Mouse (Mus musculus): Measurements from ENCODE around the gene Efemp1. TPM values are rescaled to one million over a fixed set of nuclear protein-coding genes. Genes with fewer than 3 reads are reported as not detected.

Efemp1 gene
- total RNA-seq, 2 experiments from 2014 or later: 17.1 to 17.7 TPM

DNA sequence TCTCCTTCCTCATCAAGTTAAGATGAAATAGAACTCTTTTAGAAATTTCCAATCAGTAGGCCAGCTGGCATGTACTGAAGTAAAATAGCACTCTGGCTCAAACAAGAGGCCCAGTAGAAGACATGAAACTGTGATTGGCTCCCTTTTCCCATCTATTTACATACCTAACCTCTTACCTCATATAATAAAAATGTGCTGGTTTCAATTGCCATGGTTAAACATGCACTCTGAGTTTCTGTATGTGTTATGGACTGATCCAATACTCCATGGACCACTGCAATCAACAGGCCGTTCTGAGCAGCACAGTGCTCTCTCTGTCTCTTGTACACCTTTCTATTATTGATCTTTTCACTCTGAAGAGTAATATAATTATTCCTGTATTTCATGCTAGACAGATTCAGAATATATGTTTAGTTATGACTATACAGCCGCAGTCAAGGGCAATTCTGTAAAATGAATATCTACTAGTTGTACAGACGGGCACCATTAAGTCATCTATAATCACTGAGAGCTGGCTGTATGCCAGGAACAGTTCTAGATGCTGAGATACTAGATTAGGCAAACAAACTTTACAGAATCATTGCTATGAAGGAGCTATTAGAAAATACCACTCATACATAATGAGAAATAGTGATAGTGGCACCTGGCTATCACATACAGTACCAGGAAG is 59.6 kb downstream of the Efemp1 start:
- DNase-seq (ENCODE audit: low spot score in 2 of 2): no peak

DNA sequence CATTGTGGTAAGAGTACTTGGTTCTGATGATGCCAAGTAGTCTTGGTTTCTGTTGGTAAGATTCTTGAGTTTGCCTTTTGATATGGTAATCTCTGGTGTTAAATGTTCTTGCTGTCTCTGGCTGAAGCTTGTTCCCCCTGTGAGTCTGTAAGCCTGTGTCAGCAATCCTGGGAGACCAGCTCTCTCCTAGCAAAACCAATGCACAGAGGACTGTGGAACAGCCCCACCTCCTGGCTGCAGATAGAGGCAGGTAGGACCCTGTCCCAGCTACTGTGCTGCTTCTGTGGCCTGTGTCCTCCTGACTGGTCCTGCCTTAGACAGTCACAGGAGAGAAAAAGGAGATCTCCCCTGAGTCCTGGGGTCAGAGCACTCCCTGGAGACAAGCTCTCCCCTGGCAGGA is 81.4 kb downstream of the Efemp1 start:
- DNase-seq (ENCODE audit: low spot score in 2 of 2): no peak

DNA sequence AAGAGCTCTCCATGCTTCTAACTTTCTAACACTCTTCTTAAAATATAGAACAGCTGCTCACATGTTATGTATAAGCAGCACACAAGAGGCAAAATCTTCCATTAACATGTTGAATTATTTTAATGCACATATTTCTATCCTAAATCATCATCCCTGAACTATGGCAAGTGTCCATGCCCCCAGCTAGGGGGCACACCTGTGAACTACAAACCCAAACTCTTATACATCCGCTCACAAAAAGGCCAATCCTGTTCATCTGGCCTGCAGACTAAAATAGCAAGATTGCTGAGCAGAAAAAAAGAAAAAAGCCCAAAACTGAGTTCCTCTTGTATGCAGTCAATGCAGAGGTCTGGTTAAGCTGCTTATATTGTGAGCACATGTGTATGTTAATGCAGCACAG is 86.6 kb downstream of the Efemp1 start:
- no peak for DNase-seq (ENCODE audit: low spot score in 2 of 2)

DNA sequence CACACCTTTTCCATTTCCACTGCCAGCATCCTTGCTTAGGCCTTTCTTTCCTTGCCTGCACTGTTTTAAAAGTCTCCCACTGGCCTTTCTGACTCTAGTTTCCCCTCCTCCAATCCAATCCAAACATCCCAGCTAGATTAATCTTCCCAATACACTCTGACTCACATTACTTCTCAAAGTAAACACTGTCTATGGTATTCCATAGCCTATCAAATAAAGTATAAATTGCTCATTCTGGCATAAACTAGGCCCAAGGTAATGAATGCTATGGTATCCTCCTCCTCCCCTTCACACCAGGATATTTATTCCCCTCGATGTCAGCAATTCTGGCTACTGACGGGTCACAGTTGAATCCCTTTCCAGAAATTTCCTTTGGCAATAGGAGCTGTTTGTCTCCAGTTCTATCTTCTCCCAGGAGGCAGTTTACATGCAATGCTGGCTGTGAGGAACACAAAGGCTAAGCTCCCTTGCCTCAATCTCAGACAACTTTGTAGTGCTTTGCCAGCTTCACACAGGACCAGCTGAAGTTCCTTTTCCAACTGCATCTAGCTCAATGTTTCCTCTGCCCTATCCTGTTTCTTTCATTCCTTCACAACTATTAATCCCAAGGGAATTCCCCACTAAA is 98.7 kb downstream of the Efemp1 start:
- no peak for DNase-seq (ENCODE audit: low spot score in 2 of 2)

DNA sequence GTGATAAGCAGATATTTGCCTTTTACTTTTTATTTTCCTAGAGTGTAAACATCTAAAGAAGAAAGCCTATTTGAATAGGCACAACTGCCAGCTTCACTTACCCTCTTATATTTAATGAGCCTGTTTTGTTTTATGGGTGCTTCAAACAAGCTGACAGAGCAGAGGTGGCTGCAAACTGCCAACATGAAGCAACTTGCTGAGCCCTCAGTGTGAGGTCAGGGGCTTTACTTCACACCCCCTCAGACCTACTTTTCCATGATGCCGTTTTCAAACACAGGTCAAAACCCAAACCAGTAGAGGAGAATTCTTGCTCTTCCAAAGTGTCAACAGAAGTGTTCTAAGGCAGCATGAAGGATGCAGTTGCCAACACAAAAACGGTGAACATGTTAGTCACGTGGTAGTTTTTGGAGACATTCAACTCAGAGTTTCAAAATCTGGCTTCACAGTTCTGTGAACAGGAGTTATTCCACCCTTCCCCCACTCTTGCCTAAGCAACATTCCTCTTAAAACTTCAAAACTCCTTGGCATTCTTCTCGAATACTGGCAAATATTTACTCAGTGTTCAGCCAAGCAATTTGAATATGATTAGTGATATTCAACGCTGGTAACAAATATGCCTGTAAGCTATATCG is 101.8 kb downstream of the Efemp1 start:
- DNase-seq (ENCODE audit: low spot score in 2 of 2): no peak

DNA sequence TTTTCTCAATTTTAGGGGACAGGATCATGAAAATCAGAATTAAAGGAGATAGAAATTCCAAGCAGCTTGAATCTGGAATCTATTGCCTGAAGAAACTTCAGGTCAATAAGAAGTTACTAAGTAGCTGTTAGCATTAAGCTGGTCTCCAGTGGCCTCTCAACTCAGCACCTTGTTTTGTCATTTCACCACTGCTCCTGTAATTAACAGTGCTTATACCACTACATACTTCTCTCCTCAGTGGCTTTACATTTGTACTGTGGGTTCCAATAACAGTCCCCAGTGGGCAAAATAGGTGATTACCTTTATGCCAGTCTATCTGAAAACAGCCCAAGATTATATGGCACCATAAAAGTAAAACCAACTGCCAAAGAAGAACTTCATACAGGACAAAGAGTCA is 102.3 kb downstream of the Efemp1 start:
- no peak for DNase-seq (ENCODE audit: low spot score in 2 of 2)

DNA sequence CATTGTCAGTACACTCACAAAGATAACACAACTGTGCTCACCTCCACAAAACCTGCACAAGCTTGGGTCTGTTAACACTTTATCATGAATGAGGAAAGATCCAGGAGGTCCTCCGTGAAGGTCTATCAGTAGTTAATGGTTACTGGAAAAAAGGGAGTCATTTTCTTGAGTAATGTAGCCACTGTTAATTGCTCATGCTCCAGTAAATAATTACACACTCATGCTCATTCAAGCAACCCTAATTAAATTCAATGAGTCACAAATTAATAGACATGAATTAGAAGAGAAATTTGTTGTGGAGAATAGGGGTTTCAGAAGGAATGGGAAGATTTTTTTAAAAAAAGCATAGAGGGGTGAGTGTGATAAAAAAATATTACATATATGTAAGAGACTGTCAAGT is 108.4 kb downstream of the Efemp1 start:
- no peak for DNase-seq (ENCODE audit: low spot score in 2 of 2)
